Mouse (Mus musculus) ES-Bruce4 (cell line): ENCODE measurements around the gene Cfap52.

Source experiments
- CTCF ChIP-seq: IDR thresholded peaks from one replicate; pipeline ENCODE4 v1.8.1; 2011; ENCODE audit warnings: low read depth, low read length
- POLR2A ChIP-seq: IDR thresholded peaks from one replicate; pipeline ENCODE4 v1.8.1; 2011; ENCODE audit warnings: low read length; ENCODE audit not compliant: insufficient read depth

DNA sequence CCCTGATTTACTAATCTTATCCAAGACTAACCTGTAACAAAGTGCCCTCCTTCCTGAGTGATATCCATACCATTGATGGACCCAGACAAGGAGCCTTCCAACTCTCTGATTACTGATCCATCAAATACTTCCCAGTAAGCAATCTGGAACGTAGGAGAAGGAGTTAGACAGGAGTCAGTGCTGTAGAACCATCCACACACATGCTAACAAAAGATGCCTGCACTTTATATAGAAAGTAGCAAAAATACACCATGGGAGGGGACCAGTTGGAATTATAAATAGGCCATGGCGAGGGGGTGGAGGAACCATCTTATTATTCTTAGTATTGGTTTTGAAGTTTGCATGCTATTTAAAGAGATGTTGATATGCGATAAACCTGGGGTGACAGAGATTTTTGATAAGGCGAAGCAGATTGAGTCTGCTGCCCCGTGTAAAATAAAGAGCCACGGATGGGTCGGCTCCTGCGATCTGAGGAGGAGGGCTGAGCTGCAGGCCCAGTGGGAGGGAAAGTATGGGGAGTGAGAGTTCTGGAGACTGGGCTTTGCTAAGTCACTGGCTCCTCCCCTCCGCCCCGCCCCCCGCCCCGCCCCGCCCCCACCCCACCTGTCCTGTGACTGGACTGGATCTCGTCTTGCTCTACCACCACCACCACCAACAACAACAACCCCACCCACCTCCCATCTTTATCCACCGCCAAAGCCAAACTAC lies 38.9 kb downstream of the Cfap52 start:
- no peak for TF ChIP-seq CTCF
- TF ChIP-seq POLR2A: no peak
